Mouse (Mus musculus) naive thymus-derived CD4-positive, alpha-beta T cell, adult 2 months (primary cell): Measurements from ENCODE around the gene Tctex1d2.
A peak's percentile ranks its signal among the peaks of the same experiment; 100 is the strongest.

Source experiments
- DNase-seq: peaks from one replicate; pipeline ENCODE4 v3.0.0-alpha.2; 2011; ENCODE audit warnings: low read depth

Tctex1d2 gene

GRCm38 (mm10) chr16:32419517-32420483, at the start of gene Tctex1d2:
Gene Tctex1d2 (plus strand): TSS chr16:32419702.
- peak; percentile 92 for DNase-seq

- peak; percentile 20 for DNase-seq
Measured at GRCm38 (mm10) chr16:32371351-32371750, 48.2 kb upstream of the Tctex1d2 start.

- no peak for DNase-seq
Measured at GRCm38 (mm10) chr16:32379575-32379974, 39.9 kb upstream of the Tctex1d2 start.

GRCm38 (mm10) chr16:32382901-32383300, 36.6 kb upstream of the Tctex1d2 start:
- DNase-seq = no peak

GRCm38 (mm10) chr16:32384885-32385284, 34.6 kb upstream of the Tctex1d2 start:
- DNase-seq = no peak

- DNase-seq = no peak
Measured at GRCm38 (mm10) chr16:32386826-32387225, 32.7 kb upstream of the Tctex1d2 start.

GRCm38 (mm10) chr16:32389049-32389448, 30.5 kb upstream of the Tctex1d2 start:
- DNase-seq = no peak

GRCm38 (mm10) chr16:32389841-32390240, 29.7 kb upstream of the Tctex1d2 start:
- no peak for DNase-seq

- no peak for DNase-seq
Measured at GRCm38 (mm10) chr16:32390882-32391281, 28.6 kb upstream of the Tctex1d2 start.

GRCm38 (mm10) chr16:32395679-32396540, 23.6 kb upstream of the Tctex1d2 start:
- no peak for DNase-seq

- no peak for DNase-seq
Measured at GRCm38 (mm10) chr16:32396541-32396835, 23.0 kb upstream of the Tctex1d2 start.

- DNase-seq = no peak
Measured at GRCm38 (mm10) chr16:32398206-32398605, 21.3 kb upstream of the Tctex1d2 start.

GRCm38 (mm10) chr16:32400267-32400666, 19.2 kb upstream of the Tctex1d2 start, which contains the start of gene Tm4sf19:
Gene Tm4sf19 (plus strand): TSS chr16:32400506.
- DNase-seq = no peak

- no peak for DNase-seq
Measured at GRCm38 (mm10) chr16:32401335-32401965, 18.1 kb upstream of the Tctex1d2 start.

GRCm38 (mm10) chr16:32402818-32403217, 16.7 kb upstream of the Tctex1d2 start:
- DNase-seq = no peak

- no peak for DNase-seq
Measured at GRCm38 (mm10) chr16:32405716-32406115, 13.8 kb upstream of the Tctex1d2 start.

- no peak for DNase-seq
Measured at GRCm38 (mm10) chr16:32406671-32407070, 12.8 kb upstream of the Tctex1d2 start.

GRCm38 (mm10) chr16:32407730-32408129, 11.8 kb upstream of the Tctex1d2 start:
- DNase-seq = no peak

GRCm38 (mm10) chr16:32417457-32417856, 2.0 kb upstream of the Tctex1d2 start:
- no peak for DNase-seq

GRCm38 (mm10) chr16:32427506-32427905, 8.0 kb downstream of the Tctex1d2 start:
- DNase-seq = no peak

GRCm38 (mm10) chr16:32430474-32431046, 11.1 kb downstream of the Tctex1d2 start, which contains the start of gene Pcyt1a:
Gene Pcyt1a (plus strand): TSS chr16:32430921.
- peak; percentile 83 for DNase-seq
